ENCODE assay signal across 8 mouse cellular contexts in genomic region chr9:62839172-62839770, GRCm38 (mm10). TPM values are rescaled to one million over a fixed set of nuclear protein-coding genes. Genes with fewer than 3 reads are reported as not detected.
DNase-seq lines count a peak whose midpoint lies in the region; ATAC-seq lines count a peak whose summit lies in the region.

No protein-coding gene starts in this region.

- no peak for ATAC-seq in heart, embryonic 16.5 days (replicated peaks; ENCODE audit: extremely low read depth, insufficient read depth, low FRiP score)
- ATAC-seq in neural tube, embryonic 15.5 days (ENCODE audit: low FRiP score), result peak; percentile 9

- peak overlapping the region; percentile 97 for H3K9ac ChIP-seq in heart, embryonic 16.5 days (ENCODE audit: low read length)
- H3K9ac ChIP-seq in neural tube, embryonic 15.5 days (replicated peaks), result peak overlapping the region; percentile 75

- peak; percentile 54 for DNase-seq in kidney, adult 18-20 months
- no peak for DNase-seq in kidney, postnatal 4 days
- DNase-seq in c-Kit-positive CD71-positive TER-119-positive erythroid progenitor cells, embryonic 14.5 days (ENCODE audit: low spot score), result peak; percentile 29
- peak; percentile 41 for DNase-seq in liver
- no peak for DNase-seq in frontal cortex, postnatal 36 days (ENCODE audit: low spot score in 2 of 2)
- DNase-seq in adrenal gland, adult (ENCODE audit: inconsistent age in 2 of 2, low spot score in 1 of 2), result no peak

- peak overlapping the region; percentile 84 for H3K4me2 ChIP-seq in heart, embryonic 16.5 days (ENCODE audit: low read depth, low read length)
- H3K4me2 ChIP-seq in neural tube, embryonic 15.5 days, result peak overlapping the region; percentile 91

- H3K4me3 ChIP-seq in heart, embryonic 16.5 days (ENCODE audit: low read length), result peak overlapping the region; percentile 79
- peak overlapping the region; percentile 66 for H3K4me3 ChIP-seq in neural tube, embryonic 15.5 days (replicated peaks)

- H3K27me3 ChIP-seq in heart, embryonic 16.5 days (ENCODE audit: control insufficient read depth, insufficient read depth, low read length), result no peaks in the 10 kb centered on the region
- H3K27me3 ChIP-seq in neural tube, embryonic 15.5 days (replicated peaks), result no peaks in the 10 kb centered on the region

- no peaks in the 10 kb centered on the region for H3K36me3 ChIP-seq in heart, embryonic 16.5 days (ENCODE audit: control insufficient read depth, insufficient read depth)
- H3K36me3 ChIP-seq in neural tube, embryonic 15.5 days, result no peaks in the 10 kb centered on the region

- no peaks in the 10 kb centered on the region for H3K9me3 ChIP-seq in heart, embryonic 16.5 days (replicated peaks; ENCODE audit: control insufficient read depth, low read length)
- no peaks in the 10 kb centered on the region for H3K9me3 ChIP-seq in neural tube, embryonic 15.5 days (replicated peaks)

- H3K27ac ChIP-seq in heart, embryonic 16.5 days (ENCODE audit: low read length), result peak overlapping the region; percentile 83
- H3K27ac ChIP-seq in neural tube, embryonic 15.5 days (replicated peaks), result peak overlapping the region; percentile 82

- peaks cover 13% of the 10 kb centered on the region for H3K4me1 ChIP-seq in heart, embryonic 16.5 days (ENCODE audit: control insufficient read depth, insufficient read depth, low read length)
- H3K4me1 ChIP-seq in neural tube, embryonic 15.5 days, result peaks cover 11% of the 10 kb centered on the region

- 12% methylated on average over 14 of the region's 14 CpGs for WGBS in heart, embryonic 16.5 days
- WGBS in neural tube, embryonic 15.5 days, result 15% methylated on average over 14 of the region's 14 CpGs

RNA-seq across cellular contexts. Expression of gene Cln6, which starts 0.7 kb away (rescaled TPM):
- polyA plus RNA-seq in heart, embryonic 16.5 days (2015; fragmentation: Nextera tagmentation; extraction: Ambion mirVana), result 15.9 and 16.3 TPM in 2 replicates
- 5.7 and 10.5 TPM in 2 replicates for polyA plus RNA-seq in neural tube, embryonic 15.5 days (2015; fragmentation: Nextera tagmentation; extraction: Ambion mirVana)

RNA-seq across cellular contexts. Expression of gene Calml4, which starts 18.6 kb away (rescaled TPM):
- polyA plus RNA-seq in heart, embryonic 16.5 days (2015; fragmentation: Nextera tagmentation; extraction: Ambion mirVana), result 3.4 and 4.2 TPM in 2 replicates
- 7.1 and 21.3 TPM in 2 replicates for polyA plus RNA-seq in neural tube, embryonic 15.5 days (2015; fragmentation: Nextera tagmentation; extraction: Ambion mirVana)

RNA-seq across cellular contexts. Expression of gene Fem1b, which starts 27.5 kb away (rescaled TPM):
- 12.1 and 13.4 TPM in 2 replicates for polyA plus RNA-seq in heart, embryonic 16.5 days (2015; fragmentation: Nextera tagmentation; extraction: Ambion mirVana)
- polyA plus RNA-seq in neural tube, embryonic 15.5 days (2015; fragmentation: Nextera tagmentation; extraction: Ambion mirVana), result 39.8 and 45.4 TPM in 2 replicates

Comparison
In these comparisons a context has a peak if more than half of its experiments do, and no peak if none do; other contexts are left out.
1. DNase-seq: peak in kidney, adult 18-20 months (single experiment), c-Kit-positive CD71-positive TER-119-positive erythroid progenitor cells, embryonic 14.5 days (single experiment) and liver (single experiment); none in kidney, postnatal 4 days (0 of 2), frontal cortex, postnatal 36 days (0 of 2) and adrenal gland, adult (0 of 2).